Mouse (Mus musculus) embryo, embryonic 11 days (tissue): ENCODE measurements around the gene Meiob.
A peak's percentile ranks its signal among the peaks of the same experiment; 100 is the strongest.

Source experiments
- DNase-seq: peaks from one replicate; pipeline ENCODE4 v3.0.0-alpha.2; 2015

Gene Meiob

DNA sequence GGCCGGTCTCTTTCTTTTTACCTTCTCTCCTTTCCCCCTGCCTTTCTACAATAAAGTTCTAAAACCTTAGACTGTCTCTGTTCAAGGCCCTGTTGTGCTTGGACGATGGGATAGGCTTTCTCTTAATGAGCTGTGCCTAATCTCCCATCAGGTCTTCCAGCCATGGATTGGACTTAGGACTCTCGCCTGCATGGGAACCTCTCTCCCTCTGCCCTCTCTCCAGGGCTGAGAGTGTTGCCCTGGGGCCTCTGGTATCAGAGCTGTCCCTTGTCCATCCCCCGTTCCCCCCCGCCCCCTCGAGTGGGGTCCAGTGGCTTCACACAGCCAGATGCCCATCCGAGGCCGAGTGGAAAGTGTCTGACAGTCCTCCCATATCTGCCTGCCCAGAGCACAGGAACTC lies 70.9 kb downstream of the Meiob start:
- DNase-seq: no peak

GRCm38 (mm10) chr17:24877336-24878116 lies 73.4 kb downstream of the Meiob start:
- DNase-seq: no peak

GRCm38 (mm10) chr17:24878117-24878397 lies 74.0 kb downstream of the Meiob start:
- peak; percentile 34 for DNase-seq

DNA sequence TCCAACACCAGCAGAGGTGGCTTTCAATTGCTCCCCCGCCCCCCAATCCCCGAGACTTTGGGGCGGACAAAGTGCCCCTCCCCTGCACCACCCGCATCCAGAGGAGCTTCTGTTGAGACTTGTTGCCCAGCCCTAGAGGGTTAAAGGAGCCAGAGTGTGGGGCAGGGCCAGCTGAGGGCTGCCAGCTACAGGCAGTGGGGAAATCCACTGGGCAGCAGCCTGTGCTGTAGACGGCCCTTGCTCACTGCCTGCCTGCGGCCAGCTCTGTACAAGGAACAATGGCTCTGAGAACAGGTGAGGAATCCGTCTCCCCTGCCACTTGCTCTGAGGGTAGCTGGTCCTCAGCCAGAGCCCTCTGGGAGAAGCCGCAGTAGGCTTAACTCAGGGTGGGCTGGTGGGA lies 74.4 kb downstream of the Meiob start:
- no peak for DNase-seq

DNA sequence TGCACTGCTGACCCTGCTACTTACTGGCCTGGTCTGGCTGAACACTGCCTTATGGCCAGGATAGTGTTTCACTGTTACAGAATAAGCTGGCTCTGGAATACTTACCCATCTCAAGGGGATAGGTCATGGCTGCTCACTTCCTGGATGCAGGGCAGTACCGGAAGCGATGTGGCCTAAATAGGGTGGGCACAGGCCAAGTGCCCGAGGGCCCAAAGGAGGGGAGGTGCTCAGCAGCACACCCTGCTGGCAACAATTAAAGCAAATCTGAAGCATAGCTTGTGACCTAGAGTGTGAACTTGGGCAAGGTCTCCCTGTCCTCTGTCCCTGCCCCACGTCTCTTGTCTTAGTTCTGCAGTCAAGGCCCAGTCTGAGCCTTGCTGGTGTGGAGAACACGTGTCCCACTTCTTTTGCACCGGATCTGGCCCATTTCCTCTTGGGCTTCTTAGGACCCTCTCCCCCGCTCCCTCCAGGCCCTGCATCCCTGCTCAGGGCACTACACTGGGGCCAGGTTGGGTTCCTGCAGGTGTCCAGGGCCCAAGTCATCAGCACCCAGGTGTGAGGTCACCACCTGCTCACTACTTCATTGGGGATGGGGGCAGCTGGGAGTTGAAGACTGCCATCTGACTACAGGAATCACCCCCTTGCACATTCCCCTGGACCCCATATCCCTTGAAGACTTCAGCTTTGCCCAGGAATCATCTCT lies 77.8 kb downstream of the Meiob start:
- peak; percentile 68 for DNase-seq

- no peak for DNase-seq
Measured at GRCm38 (mm10) chr17:24884391-24884790, 80.3 kb downstream of the Meiob start.

GRCm38 (mm10) chr17:24885356-24886133 lies 81.5 kb downstream of the Meiob start:
- DNase-seq: no peak

DNA sequence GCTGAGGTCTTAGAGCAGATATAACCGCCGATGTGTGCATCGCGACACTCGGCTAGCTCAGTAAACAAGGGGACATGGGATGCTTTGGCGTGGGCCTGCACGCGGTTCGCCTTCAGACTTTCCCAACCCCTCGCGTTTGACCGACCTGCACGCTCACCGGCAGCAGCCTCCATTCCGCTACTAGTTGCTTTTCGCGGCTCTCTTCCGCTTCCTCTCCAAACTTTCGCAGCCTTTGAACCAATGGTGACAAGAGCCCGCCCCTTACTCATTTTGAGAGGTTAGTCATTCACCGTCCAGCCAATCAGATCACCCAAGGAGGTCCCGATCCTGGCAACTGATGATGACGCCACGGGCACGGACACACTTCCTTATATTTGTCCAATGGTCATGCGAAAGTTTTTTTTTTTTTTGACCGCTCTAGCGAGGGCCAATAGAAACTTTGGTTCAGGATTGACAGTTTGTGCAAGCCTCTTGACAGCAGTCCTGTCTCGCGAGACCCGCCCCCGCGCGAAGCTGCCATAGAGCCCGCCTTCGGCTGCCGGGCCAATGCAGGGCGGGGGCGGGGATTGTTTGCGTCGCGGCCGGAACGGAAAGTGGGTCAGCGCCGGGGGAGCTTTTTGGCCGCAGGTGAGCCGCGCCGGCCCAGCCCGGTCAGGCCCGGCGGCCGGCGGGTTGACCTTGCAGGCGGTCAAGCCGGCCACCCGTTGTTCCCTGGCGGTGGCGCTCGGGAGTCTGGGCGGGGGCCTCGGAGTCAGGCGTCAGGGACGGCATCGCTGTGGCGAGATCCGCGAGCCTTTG lies 82.2 kb downstream of the Meiob start, which contains the start of the genes Nubp2 and Spsb3:
TSS of gene Nubp2 (minus strand) at position 216 of the 798 bp plus-strand sequence.
TSS of gene Spsb3 (plus strand) at position 510 of the 798 bp plus-strand sequence.
- DNase-seq: peak; percentile 99

- DNase-seq: no peak
Measured at GRCm38 (mm10) chr17:24886932-24887271, 82.8 kb downstream of the Meiob start.

GRCm38 (mm10) chr17:24887291-24888080 lies 83.4 kb downstream of the Meiob start:
- DNase-seq: no peak

GRCm38 (mm10) chr17:24888862-24889261 lies 84.8 kb downstream of the Meiob start:
- DNase-seq: no peak
